Mouse (Mus musculus): ENCODE results near the gene Pilrb1.

DNA sequence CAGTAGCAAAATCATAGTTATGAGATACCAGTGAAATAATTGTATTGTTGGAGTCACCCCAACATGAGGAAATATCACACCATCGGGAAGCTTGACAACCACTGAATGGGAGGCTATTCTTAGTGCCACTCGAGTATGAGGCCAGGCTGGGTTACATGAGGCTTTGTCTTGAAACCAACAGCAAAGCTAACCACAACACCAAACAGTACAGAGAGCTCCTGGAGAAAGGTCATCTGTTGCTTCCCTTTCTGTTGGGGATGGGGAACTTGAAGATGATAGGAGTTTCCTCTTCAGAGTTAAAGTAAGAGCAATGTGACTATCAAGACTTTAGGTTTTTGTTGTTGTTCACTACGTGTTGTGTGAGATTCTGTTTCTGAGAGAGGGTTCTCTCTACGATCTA lies 25.0 kb upstream of the Pilrb1 start:
- TF ChIP-seq CTCF (IDR thresholded peaks at IDR 0.05; ENCODE audit: control insufficient read depth, insufficient read depth, low read length) = no peak
- TF ChIP-seq POLR2A (IDR thresholded peaks at IDR 0.05; ENCODE audit: borderline replicate concordance, control insufficient read depth, low read depth, low read length) = no peak
